Mouse (Mus musculus): ENCODE results near the gene Gm42417.

GRCm38 (mm10) chr1:36571627-36572026 is 32.4 kb upstream of the Gm42417 start:
- TF ChIP-seq CTCF (IDR thresholded peaks at IDR 0.05; ENCODE audit: low read depth) = no peak
- TF ChIP-seq EP300 (IDR thresholded peaks at IDR 0.05; ENCODE audit: low read depth) = peak; percentile 63
